Mouse (Mus musculus) liver, embryonic 12.5 days (tissue): ENCODE measurements around the gene Coro2a. TPM values are rescaled to one million over a fixed set of nuclear protein-coding genes. Genes with fewer than 3 reads are reported as not detected.

Experiments used
- polyA plus RNA-seq: library from polyadenylated mRNA; unstranded; fragments of >200 nt; fragmentation: Nextera tagmentation; extraction: Ambion mirVana; gene quantifications from 2 replicates; pipeline ENCODE4 v1.2.1, GENCODE M21; 2016

Coro2a gene
- polyA plus RNA-seq, 1 experiment from 2014 or later, result 4.9 TPM

Other genes starting within 250 kb of the Coro2a start
- gene Trmo, start 212.8 kb downstream of the Coro2a start, polyA plus RNA-seq, result 9.2 and 11.5 TPM in 2 replicates
- 425 and 445 TPM in 2 replicates for gene Hemgn, start 188.7 kb downstream of the Coro2a start, polyA plus RNA-seq
- gene Anp32b, start 151.3 kb downstream of the Coro2a start, polyA plus RNA-seq, result 669 and 722 TPM in 2 replicates
- 75.7 and 78.4 TPM in 2 replicates for gene Nans, start 113.0 kb downstream of the Coro2a start, polyA plus RNA-seq
- gene Trim14, start 66.1 kb downstream of the Coro2a start, polyA plus RNA-seq, result 8.5 and 8.9 TPM in 2 replicates
- gene Tbc1d2, start 48.0 kb upstream of the Coro2a start, polyA plus RNA-seq, result 0.57 and 0.62 TPM in 2 replicates